Mouse (Mus musculus): ENCODE measurements around the gene Fiz1.

DNA sequence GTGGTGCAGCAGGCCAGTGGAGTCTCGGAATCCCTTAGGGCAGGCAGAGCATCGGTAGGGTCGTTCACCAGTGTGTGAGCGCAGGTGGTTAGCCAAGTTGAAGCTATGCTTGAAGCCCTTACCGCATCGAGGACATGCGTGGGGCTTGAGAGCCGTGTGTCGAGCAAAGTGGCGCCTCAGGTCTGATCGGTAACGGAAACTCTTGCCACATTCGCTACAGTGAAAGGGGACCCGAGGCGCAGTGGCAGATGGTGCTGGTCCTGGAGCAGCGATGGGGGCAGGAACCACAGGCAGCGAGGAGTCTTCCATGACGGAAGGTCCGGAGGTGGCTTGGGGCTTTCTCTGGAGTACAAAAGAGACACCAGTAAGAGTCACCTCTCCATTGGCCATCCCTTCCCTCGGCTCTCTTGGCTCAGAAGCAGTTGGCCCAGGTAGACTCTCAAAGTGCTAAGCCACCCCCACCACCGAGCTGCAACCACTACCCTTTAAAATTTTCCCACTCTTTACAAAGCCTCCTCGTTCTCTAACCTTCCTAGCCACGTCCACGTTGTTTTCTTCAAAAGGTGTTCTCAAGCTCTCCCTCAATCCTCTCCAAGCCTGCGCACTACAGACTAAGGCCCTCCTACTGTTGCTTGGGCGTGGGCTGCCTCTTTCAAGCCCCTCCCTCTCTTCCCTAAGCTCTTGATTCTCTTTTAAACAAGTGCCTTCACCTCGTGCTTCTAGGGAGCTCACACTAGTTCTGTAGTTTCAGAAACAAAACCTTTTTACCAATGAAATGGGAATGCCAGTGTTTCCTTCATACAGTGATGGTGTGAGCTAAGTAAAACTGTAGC lies 1.6 kb downstream of the Fiz1 start:
- TF ChIP-seq EP300 (IDR thresholded peaks at IDR 0.05; ENCODE audit: low read depth) = no peak
- TF ChIP-seq CTCF (IDR thresholded peaks at IDR 0.05; ENCODE audit: low read depth) = no peak

Measured in liver, postnatal 0 days (tissue).